Mouse (Mus musculus) adrenal gland, postnatal 14 days (tissue): ENCODE results near the gene Slc9b2. TPM values are rescaled to one million over a fixed set of nuclear protein-coding genes. Genes with fewer than 3 reads are reported as not detected.

Experiments used
- DNase-seq: peaks from one replicate; pipeline ENCODE4 v3.0.0; 2021; ENCODE audit warnings: mixed read lengths
- long read RNA-seq, 2 experiments: library from polyadenylated mRNA; stranded (forward); transcript quantifications; one replicate each; pipeline ENCODE4 v2.0.0; 2021
- total RNA-seq: library from RNA; stranded (reverse); gene quantifications from 2 replicates; pipeline ENCODE4 v1.2.3, GENCODE M21; 2021

Slc9b2 gene
- total RNA-seq, result 0.85 and 1.4 TPM in 2 replicates
- long read RNA-seq, experiment 1, result 0 reads
- long read RNA-seq, experiment 2, partial matches to known transcripts, result 1 of 1 reads
- long read RNA-seq, experiment 2, other reads (novel, unspliced or antisense), result 0 of 1 reads

DNA sequence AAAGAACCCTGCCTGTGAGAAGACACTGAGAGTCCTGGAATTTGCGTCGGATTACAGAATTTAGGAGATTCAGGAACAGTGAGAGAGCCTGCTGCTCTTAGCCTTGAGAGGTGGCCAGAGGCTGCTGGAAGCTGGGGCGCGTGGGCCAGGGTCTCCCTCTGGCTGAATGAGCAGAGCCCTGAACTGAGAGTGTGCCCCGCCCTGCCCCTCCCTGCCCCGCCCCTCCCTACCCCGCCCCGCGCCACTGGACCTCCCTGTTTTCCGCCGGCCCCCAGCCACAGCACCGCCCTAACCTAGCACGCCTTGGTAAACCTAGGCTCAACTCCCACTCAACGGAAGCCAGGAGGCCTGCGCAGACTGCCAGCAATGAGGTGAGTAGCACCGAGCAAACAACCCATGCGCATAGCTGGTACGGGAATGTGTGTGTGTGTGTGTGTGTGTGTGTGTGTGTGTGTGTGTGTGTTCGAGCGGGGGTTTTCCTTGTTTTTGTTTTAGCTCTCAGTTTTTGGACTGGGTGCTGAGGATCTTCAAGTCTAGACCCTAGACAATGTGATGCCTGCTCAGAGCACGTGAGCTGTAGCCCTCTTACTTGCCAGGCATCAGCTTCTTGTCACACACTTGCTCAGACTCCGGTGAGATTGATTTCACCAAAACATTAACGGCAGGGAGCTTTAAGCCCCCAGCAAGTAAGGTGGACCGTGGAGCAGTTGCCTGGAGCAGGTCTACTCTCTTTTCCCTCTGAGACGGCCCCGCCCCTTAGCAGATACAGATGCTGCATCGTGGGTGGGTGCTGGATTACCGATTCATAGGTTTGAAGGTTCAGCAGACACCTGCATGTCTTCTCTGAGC lies at the start of gene Slc9b2:
TSS of gene Slc9b2 (plus strand) at position 290 of the 849 bp plus-strand sequence.
- peak; percentile 61 for DNase-seq

DNA sequence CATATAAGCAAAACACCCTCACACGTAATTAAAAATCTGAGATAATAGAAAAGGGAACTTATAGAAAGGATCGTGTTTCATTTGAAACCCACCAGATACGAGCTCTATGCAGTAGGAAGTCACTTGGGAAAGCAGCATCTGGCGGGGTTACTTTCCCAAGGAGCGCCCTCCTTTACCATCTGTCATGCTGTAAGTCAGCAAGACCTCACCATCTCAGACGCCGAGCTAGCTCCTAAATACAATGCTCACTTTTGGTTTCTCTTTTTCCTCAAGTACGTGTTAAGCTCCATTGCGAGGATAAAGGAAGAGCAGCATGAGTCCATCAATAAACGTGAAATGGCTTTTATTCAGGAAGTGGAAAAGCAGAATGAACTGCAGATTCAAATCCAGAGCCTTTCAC lies 48.6 kb upstream of the Slc9b2 start:
- no peak for DNase-seq

DNA sequence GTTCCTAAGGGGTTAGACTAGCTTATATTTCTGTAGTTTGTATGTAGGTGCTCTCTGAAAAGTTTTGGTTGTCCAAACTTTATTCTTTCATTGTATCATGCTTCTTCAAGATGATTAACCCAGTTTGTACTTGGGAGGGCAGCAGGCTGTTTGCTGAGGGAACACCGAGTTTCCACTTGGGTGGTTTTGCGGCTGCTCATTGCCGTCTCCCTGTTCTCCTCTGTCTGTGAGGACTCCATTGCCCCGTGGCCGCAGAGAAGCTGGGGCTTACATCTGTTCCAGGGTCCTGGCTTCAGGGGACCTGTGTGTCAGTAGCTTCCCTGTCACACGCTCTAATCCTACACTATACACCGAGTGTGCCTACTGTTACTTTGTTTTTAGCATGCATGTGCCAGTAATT lies 47.3 kb upstream of the Slc9b2 start:
- no peak for DNase-seq

DNA sequence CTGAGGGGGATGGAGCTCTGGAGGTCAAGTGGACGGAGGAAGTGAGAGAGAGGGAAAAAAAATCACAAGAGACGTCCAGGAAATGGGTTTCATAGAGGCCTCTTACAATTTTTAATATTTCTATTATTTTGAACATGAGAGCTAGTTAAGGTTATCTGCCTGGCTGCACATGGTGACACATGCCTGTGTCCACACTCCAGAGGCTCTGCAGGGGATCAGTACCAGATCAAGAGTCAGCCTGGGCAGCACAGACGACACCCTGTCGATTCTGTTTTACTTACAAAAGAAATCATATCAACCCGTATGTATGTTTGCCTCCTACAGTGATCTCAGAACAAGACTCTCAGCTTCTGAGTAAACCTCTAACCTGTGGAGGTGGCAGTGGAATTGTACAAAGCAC lies 38.9 kb upstream of the Slc9b2 start:
- no peak for DNase-seq

DNA sequence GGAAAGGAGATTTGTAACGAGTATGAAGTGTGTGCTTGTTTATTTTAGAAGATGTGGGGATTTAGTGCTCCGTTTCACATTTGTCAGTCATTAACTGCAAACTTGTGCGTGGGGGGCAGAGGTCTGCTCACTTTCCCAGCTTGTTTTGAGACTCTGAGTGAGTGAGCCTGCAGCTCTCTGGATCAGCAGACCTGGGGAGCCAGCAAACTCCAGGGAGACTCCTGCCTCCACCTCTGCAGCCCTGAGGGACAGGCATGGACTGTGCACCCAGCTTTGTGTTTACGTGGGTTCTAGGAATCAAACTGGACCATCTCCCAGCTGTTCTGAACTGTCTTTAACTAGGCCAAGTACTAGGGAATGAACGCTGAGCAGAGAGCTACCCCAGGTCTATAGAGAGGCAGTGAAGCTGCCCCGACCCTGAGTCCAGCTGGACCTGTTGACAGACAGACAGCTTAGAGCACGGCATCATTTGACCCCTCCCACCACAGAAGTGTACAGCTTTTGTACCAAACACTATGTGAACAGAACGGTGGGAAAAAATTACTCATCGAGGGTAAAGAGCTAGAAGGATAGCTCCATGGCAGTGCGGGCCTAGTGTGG lies 38.0 kb upstream of the Slc9b2 start:
- no peak for DNase-seq

DNA sequence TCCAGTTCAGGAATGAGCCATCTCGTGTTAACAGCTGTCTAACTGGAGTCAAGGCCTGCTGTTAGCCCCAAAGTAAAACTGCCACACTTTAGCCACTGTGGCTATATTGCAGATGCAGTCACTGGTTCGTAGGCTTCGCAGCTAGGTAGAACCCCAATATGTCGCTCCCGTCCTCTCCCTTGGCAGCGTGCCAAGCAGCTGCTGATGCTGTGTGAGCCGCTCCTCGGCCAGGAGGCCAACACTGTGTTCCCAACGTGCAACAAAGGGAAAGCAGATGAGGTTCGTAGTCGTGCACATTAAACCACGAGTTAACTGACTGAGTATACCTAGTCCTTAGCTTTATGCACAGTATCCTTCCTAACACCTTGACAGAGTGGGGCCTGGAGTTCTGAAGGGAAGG lies 34.9 kb upstream of the Slc9b2 start:
- no peak for DNase-seq

DNA sequence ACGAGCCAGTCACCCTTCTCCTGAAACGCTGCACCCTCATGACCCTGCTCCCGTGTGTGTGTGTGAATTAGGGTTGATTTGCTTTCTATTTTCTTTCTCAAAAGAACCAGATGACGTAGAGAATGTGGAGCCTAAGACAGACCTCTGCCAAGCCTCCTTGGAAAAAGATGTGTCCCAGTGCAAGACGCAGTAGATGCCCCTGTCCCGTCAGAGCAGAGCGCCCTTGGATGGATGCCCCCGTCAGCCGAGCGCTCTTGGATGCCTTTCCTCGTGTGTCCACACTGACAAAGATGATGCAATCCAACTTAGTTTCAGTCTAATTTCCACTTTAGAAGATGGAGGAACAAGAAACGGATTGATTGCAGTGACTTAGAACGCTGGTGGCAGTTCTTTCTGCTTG lies 34.5 kb upstream of the Slc9b2 start:
- DNase-seq, result no peak

DNA sequence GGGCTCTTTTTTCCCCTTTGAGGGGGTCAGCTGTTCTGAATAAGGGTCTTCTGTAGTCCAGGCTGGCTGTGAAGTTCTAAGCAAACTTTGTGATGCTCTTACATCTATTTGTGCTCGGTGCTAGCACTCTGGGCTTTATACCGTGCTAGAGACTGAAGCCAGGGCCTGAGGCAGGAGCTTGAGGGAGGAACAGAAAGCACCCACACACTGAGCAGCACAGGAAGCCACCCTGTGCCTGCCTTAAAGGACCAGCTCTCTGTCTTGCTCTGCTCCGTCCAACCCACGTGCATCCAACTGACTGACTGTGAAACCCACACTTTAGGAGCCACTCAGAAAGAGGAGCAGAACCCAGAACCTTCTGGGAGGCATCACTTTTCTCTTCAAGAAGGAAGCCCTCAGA lies 27.3 kb upstream of the Slc9b2 start:
- no peak for DNase-seq

DNA sequence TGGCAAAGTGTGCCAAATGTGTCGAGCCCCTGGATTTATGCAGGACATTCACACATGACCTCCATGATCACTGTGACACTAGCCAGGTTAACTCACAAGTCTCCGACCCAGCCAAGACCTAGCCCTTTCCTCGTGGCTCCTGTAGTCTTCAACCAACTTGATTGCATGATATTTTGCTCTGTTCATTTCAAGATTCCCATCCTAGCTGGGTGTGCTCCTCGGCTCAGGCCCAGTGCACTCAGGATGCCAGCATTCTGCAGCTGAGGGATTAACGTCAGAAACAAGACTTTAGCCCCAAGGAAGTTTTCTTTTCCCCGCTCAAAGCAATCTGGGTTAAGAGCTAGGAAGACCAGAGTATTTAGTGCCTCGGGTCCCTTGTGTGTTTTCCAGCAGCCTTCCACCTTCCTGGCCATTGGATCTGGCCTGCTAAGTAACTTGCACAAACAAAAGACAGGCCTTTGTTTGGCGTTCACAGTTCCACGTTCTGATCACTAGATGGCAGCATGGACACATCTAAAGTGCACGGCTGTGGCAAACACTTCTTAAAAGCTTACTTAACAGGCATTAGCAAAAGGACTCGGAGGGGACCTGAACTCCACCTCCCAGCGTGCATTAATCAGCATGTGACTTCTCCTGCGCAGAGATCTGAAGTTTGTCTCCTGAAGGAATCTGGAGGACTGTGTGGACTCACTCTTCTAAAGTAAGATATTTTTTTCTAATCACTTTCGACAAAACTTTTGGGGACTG lies 26.7 kb upstream of the Slc9b2 start, which contains the start of gene Bdh2:
TSS of gene Bdh2 (plus strand) at position 553 of the 747 bp plus-strand sequence.
- peak; percentile 81 for DNase-seq

DNA sequence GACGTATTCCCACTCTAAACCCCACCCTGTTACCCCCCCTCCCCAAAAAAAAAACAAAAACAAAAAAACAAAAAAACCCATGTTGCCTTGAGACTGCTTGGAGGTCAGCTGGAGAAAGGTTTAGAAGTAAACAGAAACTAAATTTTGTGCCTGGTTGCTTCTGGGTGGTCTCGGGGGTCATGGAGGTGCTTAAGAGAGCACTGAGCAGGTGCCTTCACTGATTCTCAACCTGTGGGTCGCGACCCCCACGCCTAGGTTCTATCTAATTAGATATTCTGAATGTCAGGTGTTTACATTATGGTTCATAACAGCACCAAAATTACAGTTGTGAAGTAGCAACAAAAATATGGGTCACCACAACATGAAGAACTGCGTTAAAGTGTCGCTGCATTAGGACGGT lies 25.8 kb upstream of the Slc9b2 start:
- no peak for DNase-seq

DNA sequence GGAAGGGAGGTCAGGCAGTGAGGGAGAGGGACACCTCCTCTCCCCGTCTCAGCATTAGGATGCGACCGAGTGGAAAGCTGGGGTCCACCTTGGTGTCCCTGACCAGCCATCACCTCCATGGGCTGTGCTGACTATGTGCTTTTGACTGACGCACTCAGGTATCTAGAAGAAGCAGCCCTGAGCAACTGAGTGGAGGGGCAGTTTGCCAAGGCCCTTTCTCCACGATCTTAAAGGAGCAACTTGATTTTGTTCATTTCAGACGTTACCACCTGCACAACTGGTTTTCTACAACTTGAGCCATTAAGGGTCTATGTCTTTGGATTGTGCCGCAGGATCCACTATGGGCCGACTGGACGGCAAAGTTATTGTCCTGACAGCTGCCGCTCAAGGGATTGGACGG lies 22.2 kb upstream of the Slc9b2 start:
- DNase-seq, result no peak

DNA sequence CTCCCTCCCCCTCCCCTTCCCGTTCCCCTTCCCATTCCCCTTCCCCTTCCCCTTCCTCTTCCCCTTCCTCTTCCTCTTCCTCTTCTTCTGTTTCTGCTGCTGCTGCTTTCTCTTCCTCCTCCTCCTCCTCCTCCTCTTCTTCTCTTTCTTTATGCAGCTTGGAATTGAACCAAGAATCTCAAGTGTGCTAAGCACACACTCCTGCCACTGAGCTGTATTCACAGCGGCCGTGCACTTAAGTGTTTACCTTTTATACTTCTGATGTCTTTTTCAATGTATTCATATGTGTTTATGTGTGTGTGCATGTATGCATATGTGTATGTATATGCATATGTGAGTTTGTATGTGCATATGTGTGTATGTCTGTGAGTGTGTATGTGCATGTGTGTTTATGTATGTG lies 21.7 kb upstream of the Slc9b2 start:
- no peak for DNase-seq

DNA sequence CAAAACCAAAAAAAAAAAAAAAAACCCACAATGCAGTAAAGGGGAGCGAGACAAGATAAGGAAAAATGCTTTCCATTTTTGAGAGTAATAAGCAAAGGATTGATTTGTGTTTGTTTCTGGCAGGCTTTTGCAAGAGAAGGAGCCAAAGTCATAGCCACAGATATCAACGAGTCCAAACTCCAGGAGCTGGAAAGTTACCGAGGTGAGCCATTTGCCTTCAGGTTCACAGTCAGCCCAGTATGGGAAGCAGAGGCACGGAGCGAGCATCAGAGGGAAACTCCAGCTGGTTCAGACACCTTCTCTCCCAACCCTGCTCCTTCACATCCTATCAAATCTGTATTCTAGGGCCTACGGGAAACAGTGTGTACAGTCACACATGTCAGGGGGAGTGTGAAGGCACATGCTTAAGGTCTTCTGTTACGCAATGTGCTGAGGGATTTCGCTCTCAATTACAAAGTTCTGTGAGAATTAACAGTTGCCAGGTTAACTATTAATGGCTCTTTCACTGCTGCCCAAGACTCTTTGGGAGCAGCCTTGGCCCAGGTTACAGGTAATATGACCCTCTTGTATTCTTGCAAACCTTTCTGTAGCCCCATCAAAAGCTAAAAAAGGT lies 19.3 kb upstream of the Slc9b2 start:
- no peak for DNase-seq

DNA sequence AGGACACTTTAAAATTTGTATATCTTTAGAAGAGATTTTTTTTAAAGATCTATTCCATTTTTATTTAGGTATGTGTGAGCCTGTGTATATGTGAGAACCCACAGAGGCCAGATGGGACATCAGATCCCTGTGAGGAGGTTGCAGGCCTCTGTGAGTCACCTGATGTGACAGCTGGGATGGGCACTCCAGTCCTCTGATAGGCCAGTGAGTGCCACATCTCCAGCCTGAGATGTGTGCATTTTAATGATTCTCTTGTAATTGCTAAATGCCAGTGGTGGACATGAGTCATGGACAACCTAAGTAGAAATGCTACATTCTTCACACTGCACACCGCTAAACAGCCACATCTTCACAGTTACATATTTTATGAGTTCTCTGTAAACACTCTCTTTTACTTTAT lies 18.4 kb upstream of the Slc9b2 start:
- no peak for DNase-seq

DNA sequence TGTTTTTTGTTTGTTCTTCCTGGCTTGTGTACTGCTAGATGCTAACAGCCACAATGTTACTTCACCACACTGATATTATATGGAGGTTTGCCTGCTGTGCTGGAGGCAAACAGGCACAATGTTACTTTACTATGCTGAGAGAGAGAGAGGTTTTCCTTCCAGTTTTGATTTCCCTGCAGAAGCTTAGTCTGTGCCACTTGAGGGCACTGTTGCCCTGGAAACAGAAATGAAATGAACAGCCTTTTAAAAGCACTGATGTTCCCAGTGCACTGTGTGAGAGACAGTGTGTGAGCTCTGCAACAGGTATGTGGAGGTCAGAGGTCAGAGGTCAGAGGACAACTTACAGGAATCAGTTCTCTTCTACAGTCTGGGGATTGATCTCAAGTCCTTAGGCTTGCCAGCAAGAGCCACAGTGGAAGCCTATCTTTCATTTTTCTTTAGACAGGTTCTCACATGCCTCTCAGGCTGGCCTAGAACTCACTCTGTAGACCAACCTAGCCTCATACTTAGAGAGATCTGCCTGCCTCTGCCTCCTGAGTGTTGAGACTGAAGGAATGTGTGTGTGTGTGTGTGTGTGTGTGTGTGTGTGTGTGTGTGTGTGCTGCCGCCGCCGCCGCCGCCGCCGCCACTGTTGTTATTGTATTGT lies 17.1 kb upstream of the Slc9b2 start:
- DNase-seq, result peak; percentile 66

DNA sequence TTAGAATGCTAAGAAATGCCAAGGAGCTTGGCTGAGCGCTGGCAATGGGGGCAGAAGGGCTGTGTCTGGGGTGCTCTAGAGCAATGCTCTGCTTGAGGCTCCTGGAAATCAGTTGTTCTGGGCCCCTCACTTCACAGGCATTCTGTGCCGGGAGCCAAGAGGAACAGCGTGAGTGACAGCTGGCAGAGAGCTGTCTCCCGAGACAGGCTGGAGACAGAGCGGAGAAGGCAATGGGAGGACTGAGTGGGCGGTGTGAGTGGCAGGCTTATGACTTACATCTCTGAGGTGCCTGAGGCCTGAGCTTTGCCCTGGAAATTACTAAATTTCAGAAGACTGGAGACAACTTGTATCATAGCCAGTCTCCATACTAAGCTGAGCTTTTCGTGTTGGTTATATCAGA lies 13.8 kb upstream of the Slc9b2 start:
- no peak for DNase-seq

DNA sequence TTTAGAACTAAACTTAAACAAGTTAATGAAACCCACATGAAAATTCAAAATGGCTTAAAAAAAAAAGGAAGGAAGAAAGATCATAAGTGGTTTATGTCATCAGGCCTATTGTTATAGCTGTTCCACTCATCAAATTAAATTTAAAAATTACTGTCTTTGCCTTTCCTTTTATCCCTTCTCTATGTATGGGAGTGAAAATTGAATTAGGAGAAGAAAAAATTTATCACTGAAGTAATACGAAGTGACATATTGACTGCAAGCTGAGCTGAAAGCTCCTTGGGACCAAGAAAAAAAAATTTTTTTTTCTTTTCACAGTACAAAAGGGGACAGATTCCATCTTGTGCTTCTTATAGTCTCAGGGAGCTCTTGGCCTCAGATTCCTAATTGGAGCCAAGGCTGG lies 11.9 kb upstream of the Slc9b2 start:
- DNase-seq, result no peak

DNA sequence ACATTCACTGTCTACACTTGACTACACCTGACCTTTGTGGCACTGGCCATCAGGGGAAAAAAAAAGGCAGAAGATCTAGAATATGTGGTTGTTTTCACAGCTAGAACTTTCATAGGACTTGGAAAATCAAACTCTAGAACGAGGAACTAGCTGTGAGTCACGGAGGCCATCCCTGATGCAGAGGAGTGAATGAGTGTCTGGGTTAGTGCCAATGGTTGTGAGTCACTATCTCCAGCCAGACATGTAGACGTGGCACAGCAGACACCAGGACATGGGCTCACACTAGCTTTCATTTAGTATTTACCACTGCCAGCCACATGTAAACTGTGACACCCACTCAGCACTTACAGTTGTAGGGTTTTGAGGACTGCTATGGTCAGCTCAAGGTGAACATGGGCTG lies 8.9 kb upstream of the Slc9b2 start:
- peak; percentile 84 for DNase-seq

DNA sequence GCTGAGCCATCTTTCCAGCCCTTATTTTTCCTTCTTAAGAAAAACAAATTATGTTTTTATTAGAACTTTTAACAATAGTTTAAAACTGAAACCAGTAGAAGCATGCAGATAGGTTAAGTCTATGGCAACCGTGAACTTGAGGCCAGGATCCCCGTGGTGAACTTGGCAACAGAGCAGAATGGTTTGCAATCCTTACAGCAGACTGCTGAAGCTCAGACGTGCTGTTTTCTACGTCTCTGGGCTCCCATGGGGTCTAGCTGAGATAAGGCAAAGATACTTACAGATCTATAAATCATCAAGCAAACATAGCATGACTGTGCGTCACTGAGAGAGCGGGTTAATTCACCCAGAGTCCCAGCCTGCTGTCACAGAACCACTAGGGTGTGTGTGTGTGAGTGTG lies 7.4 kb upstream of the Slc9b2 start:
- no peak for DNase-seq

DNA sequence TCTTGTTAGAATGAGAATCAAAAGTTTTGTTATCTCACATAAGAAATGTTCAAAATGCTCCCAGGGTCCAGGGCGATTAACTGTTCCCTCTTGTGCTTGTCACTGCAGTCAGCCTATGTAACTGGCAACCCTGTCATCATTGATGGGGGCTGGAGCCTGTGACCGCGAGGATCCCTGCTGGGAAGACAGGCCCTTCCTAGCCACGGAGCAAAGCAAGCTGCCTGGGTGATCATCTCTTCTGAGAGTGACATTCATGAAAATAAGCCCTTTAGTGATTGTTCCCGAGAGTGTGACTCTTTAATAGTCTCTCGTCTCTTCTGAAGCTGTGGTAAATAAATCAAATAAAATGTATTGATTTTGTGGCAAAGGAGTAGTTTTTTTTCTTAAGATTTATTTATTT lies 3.4 kb upstream of the Slc9b2 start:
- no peak for DNase-seq

DNA sequence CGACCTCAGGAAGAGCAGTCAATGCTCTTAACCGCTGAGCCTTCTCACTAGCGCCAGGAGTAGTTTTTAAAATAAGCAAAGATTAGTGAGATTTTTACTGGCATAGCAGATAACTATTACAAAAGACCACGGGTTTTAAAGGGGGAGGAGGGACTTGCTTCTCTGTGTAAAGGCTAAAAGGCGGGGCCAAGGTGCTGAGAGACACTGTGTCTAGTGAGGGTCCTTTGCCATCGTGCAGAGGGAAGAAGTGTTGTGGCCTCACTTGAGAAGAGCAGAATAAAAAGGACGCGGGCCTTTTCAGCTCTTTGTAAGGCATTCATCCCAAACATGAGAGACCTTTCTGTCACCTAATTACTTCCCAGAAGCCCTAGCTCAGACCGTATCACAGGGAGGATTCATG lies 2.9 kb upstream of the Slc9b2 start:
- DNase-seq, result no peak

DNA sequence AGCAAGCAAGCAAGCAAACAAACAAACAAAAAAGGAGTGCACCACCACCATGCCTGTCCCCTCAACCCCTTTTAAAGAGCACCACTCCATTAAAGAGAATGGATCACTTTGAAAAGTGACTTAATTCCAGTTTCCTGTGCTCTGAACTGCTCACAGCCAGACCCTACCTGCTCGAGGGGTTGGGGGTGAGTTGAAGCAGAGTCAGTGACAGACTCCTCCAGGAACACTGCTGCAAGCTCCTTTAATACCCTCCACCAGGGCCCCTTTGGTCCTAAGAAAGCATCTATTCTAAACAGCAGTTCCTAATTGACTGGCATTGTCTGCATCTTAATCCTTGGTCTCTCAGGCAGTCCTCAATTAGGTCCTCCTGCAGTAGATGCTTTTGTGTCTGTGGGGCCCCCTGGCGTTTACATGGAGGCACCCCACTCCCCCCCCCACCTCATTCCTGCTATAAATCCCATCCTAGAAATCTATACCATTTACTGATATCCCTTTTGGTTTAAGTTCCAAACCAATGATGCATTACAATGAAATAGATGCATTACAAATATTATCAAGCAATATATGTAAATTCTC lies 5.5 kb downstream of the Slc9b2 start:
- no peak for DNase-seq
